Mouse (Mus musculus): ENCODE measurements around the gene Bche. TPM values are rescaled to one million over a fixed set of nuclear protein-coding genes. Genes with fewer than 3 reads are reported as not detected.

The Bche gene
- polyA plus RNA-seq, 1 experiment from 2014 or later = 7.0 TPM

DNA sequence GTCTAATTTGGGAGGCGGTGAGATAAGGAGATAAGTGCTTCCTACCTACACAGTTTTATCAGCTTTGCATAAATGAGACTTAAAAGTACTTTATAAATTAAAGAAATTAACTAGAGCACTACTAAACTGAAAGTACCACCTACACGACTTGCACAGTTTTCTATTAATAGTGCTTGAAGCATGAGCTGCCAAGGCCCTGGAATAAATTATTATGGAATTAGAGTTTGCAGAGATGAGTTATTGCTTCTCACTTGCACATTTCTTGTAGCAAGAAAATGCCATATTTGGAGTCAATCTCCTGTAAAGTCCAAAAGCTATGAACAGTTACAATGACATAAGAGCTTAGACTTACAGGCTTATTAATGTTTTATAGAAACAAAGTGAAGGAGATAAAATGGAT is 96.8 kb downstream of the Bche start:
- Histone ChIP-seq H3K9ac (ENCODE audit: low read length) (no peak overlapping the region), H3K9me3 (ENCODE audit: control insufficient read depth, low read length) (no peaks in the 10 kb centered on the region), H3K4me2 (ENCODE audit: low read length) (no peak overlapping the region), H3K27ac (ENCODE audit: low read depth) (no peak overlapping the region), H3K4me3 (ENCODE audit: low read depth, low read length) (no peak overlapping the region), H3K4me1 (replicated peaks; ENCODE audit: control insufficient read depth, insufficient read depth, low read length) (no peaks in the 10 kb centered on the region), H3K27me3 (replicated peaks; ENCODE audit: control insufficient read depth, insufficient read depth, low read length) (no peaks in the 10 kb centered on the region), H3K36me3 (ENCODE audit: control insufficient read depth, insufficient read depth, low read length) (no peaks in the 10 kb centered on the region)
- DNase-seq (ENCODE audit: low spot score) (no peak), ATAC-seq (replicated peaks; ENCODE audit: low FRiP score, low TSS enrichment, low read depth) (no peak)
- WGBS = 68% methylated on average over 2 of the region's 2 CpGs

- Histone ChIP-seq H3K36me3 (ENCODE audit: control insufficient read depth, insufficient read depth, low read length) (no peaks in the 10 kb centered on the region), H3K9ac (ENCODE audit: low read length) (no peak overlapping the region), H3K27ac (ENCODE audit: low read depth) (no peak overlapping the region), H3K4me1 (replicated peaks; ENCODE audit: control insufficient read depth, insufficient read depth, low read length) (no peaks in the 10 kb centered on the region), H3K9me3 (ENCODE audit: control insufficient read depth, low read length) (no peaks in the 10 kb centered on the region), H3K27me3 (replicated peaks; ENCODE audit: control insufficient read depth, insufficient read depth, low read length) (no peaks in the 10 kb centered on the region), H3K4me2 (ENCODE audit: low read length) (no peak overlapping the region), H3K4me3 (ENCODE audit: low read depth, low read length) (no peak overlapping the region)
- WGBS = 70% methylated on average over 5 of the region's 5 CpGs
- ATAC-seq (replicated peaks; ENCODE audit: low FRiP score, low TSS enrichment, low read depth) (no peak), DNase-seq (ENCODE audit: low spot score) (no peak)
These were observed 116.3 kb downstream of the Bche start for GRCm38 (mm10) chr3:73591757-73592533.

Measured in intestine, embryonic 14.5 days (tissue).